Mouse (Mus musculus) midbrain, embryonic 10.5 days (tissue): Measurements from ENCODE around the gene Cnmd. TPM values are rescaled to one million over a fixed set of nuclear protein-coding genes. Genes with fewer than 3 reads are reported as not detected.

Source experiments
- DNase-seq: peaks from one replicate; pipeline ENCODE4 v3.0.0-alpha.2; 2017; ENCODE audit warnings: low spot score
- H3K27ac ChIP-seq: fragments of 300-500 bp; sonication (generic); replicated peaks from 2 replicates; pipeline ENCODE4 v1.5.1; 2016; ENCODE audit warnings: mild to moderate bottlenecking
- H3K27me3 ChIP-seq: fragments of 300-500 bp; sonication (generic); 2 replicates; pipeline ENCODE4 v1.6.1; 2016; ENCODE audit warnings: low read depth, mild to moderate bottlenecking; ENCODE audit not compliant: poor library complexity, severe bottlenecking
- H3K36me3 ChIP-seq: fragments of 300-500 bp; sonication (generic); 2 replicates; pipeline ENCODE4 v1.6.1; 2016; ENCODE audit warnings: mild to moderate bottlenecking, moderate library complexity
- H3K4me1 ChIP-seq: fragments of 300-500 bp; sonication (generic); 2 replicates; pipeline ENCODE4 v1.6.1; 2016
- H3K4me3 ChIP-seq: fragments of 300-500 bp; sonication (generic); 2 replicates; pipeline ENCODE4 v1.5.1; 2016; ENCODE audit warnings: mild to moderate bottlenecking, moderate library complexity
- H3K9me3 ChIP-seq: fragments of 300-500 bp; sonication (generic); replicated peaks from 2 replicates; pipeline ENCODE4 v1.6.1; 2016; ENCODE audit warnings: mild to moderate bottlenecking
- WGBS: fragments of 180-500 bp; shearing (Covaris S2); methylation state at CpG from one replicate; pipeline ENCODE4 v1.1.7; 2016; 5-methylcytosine and 5-hydroxymethylcytosine counted together
- polyA plus RNA-seq: library from polyadenylated mRNA; unstranded; fragments of >200 nt; fragmentation: Nextera tagmentation; extraction: Ambion mirVana; gene quantifications from 2 replicates; pipeline ENCODE4 v1.2.1, GENCODE M21; 2016

Cnmd gene
- polyA plus RNA-seq, 1 experiment from 2014 or later = 5.3 TPM

GRCm38 (mm10) chr14:79588534-79588951 is 73.4 kb downstream of the Cnmd start:
- Histone ChIP-seq H3K4me3 (peak overlapping the region; percentile 78), H3K9me3 (no peaks in the 10 kb centered on the region), H3K27me3 (no peaks in the 10 kb centered on the region), H3K36me3 (peaks cover 30% of the 10 kb centered on the region), H3K4me1 (peaks cover 32% of the 10 kb centered on the region), H3K27ac (no peak overlapping the region)
- 93% methylated on average over 9 of the region's 9 CpGs for WGBS
- no peak for DNase-seq

DNA sequence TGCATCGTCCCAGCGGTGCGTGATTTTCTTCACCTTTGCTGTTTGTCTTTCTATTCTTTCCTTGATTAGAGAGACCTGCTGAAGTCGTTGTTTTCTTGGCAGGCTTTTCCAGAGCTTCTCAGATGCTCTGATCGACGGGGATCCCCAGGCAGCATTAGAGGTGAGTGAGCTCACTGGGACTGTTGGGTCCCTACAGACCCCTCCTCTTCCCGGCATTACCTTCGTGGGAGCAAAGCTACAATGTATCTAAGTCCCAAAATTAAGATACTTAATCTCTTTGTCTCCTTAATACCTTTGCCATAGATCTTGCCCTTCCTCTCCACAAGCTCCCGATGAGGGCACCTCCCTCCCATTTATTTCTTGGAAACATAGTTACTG is 74.1 kb downstream of the Cnmd start:
- Histone ChIP-seq H3K27me3 (no peaks in the 10 kb centered on the region), H3K36me3 (peaks cover 30% of the 10 kb centered on the region), H3K4me1 (peaks cover 32% of the 10 kb centered on the region), H3K9me3 (no peaks in the 10 kb centered on the region), H3K27ac (peak overlapping the region; percentile 97), H3K4me3 (peak overlapping the region; percentile 78)
- no peak for DNase-seq
- WGBS = 1% methylated on average over 9 of the region's 9 CpGs

Other genes starting within 250 kb of the Cnmd start
- gene Kbtbd7, start 235.7 kb downstream of the Cnmd start, polyA plus RNA-seq = 12.8 and 13.5 TPM in 2 replicates
- 5.8 and 5.9 TPM in 2 replicates for gene Kbtbd6, start 210.3 kb downstream of the Cnmd start, polyA plus RNA-seq
- 3.9 and 5.2 TPM in 2 replicates for gene Elf1, start 181.0 kb downstream of the Cnmd start, polyA plus RNA-seq
- 46.1 and 49.0 TPM in 2 replicates for gene Wbp4, start 180.7 kb downstream of the Cnmd start, polyA plus RNA-seq
- 146 and 161 TPM in 2 replicates for gene Sugt1, start 74.5 kb downstream of the Cnmd start, polyA plus RNA-seq
- 56.0 and 57.5 TPM in 2 replicates for gene Pcdh8, start 109.1 kb upstream of the Cnmd start, polyA plus RNA-seq